Mouse (Mus musculus) layer of hippocampus, adult 18-20 months (tissue): Measurements from ENCODE around the gene Cabp5. TPM values are rescaled to one million over a fixed set of nuclear protein-coding genes. Genes with fewer than 3 reads are reported as not detected.
"Not testable (repeated sequence)": the region's sequence is repeated elsewhere in the genome, so short reads cannot be mapped to it uniquely, and the experiment has no call there.

Experiments used
- DNase-seq, 2 experiments: peaks; one replicate each; pipeline ENCODE4 v3.0.0; 2022; ENCODE audit warnings: low spot score in 2 of 2
- long read RNA-seq: library from polyadenylated mRNA; stranded (forward); transcript quantifications from one replicate; pipeline ENCODE4 v2.0.0, GENCODE M21; 2021
- total RNA-seq, 2 experiments: library from RNA; stranded (reverse); gene quantifications; 2 replicates each; pipeline ENCODE4 v1.2.3; 2021

Cabp5 gene
- total RNA-seq = not detected
- long read RNA-seq = 0 reads

DNA sequence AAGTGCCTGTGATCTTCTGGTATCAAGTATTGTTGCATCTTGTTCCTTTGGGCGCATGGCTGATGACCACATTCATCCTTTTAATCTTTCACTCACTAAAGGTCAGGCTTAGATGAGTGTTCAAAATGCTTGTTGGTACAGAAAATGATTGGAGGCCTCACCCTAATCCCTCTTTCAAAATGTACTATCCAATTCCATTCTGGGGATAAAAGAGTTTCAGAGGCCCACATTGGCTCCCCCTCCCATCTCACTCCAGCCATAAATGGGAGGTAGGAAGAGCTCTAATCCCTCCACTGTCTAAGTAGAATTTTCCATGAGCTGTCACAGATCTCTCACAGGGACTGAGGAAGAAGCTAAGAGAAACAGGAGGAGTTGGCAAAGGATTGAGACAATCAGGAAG, at the start of gene Cabp5:
TSS of gene Cabp5 (plus strand) at position 301 of the 400 bp plus-strand sequence.
- no peak for DNase-seq

DNA sequence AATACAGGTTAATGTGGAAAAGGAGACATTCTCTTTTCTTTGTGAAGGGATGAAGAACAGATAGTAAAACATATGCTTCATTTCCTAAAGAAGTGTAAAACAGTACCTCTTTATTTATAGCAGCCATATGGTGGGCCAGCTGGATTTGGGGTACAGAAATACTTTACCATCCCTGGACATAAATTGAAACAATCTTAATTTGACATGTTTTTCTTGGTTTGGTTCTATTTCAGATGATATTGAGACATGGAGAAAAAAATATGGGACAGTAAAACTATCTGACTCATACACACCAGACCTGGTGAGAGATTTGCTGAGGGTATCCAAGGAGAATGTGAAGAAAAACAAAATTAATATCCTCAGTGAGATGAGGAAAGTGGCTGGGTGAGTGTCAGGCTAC, 42.0 kb upstream of the Cabp5 start:
- DNase-seq = no peak

DNA sequence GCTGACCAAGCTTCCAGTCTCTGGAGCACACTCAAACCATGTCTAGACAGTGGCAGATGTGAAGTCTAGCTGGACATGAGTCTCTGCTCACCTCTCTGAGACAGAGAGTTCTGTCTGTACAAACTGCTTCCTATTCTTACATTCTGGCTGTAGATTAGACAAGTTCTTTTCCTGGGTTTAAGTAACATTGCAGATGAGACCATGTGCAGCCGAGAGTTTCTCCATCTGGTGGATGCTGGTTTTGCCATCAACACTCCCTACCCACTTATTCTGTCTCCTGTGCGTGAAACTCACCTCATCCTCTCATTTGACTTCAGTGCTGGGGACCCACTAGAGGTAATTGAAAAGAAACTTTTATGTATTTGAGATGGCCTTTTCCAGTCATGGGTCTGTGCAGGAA, 17.3 kb upstream of the Cabp5 start:
- no peak for DNase-seq

DNA sequence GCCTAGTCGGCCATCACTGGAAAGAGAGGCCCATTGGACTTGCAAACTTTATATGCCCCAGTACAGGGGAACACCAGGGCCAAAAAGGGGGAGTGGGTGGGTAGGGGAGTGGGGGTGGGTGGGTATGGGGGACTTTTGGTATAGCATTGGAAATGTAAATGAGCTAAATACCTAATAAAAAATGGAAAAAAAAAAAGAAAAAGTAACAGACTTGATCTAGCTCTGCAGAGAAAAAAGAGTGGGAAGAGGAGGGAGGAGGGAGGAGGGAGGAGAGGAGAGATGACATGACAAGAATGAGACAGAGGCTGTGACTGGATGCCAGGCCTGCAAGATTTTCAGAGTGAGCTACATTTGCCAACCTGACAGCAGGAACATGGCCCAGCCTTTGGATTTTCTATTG, 52.6 kb downstream of the Cabp5 start, which contains the start of gene Bsph1:
TSS of gene Bsph1 (plus strand) at position 301 of the 400 bp plus-strand sequence.
- DNase-seq = not testable (repeated sequence)

Other genes with a start within 250 kb of the Cabp5 start
- under 1 TPM; 0.18 to 0.22 TPM for gene Vmn1r88, start 238.6 kb upstream of the Cabp5 start, total RNA-seq
- gene Vmn1r89, start 185.1 kb upstream of the Cabp5 start, total RNA-seq = not detected
- gene Lig1, start 120.8 kb upstream of the Cabp5 start, total RNA-seq = 1 to 10 TPM; 6.0 to 7.4 TPM
- gene Zswim9, start 119.4 kb upstream of the Cabp5 start, total RNA-seq = 10 to 100 TPM; 15.4 to 16.7 TPM
- under 1 TPM in 1 of 2 experiments, not detected in 1; 0.20 TPM for gene Pla2g4c, start 73.5 kb upstream of the Cabp5 start, total RNA-seq
- gene Bsph1, start 52.7 kb downstream of the Cabp5 start, total RNA-seq = not detected
- gene Bsph2, start 172.9 kb downstream of the Cabp5 start, total RNA-seq = not detected
- not detected for gene Sult2a5, start 225.8 kb downstream of the Cabp5 start, total RNA-seq